Mouse (Mus musculus) fat pad, adult 2 months (tissue): ENCODE measurements around the gene Cables2.
A peak's percentile ranks its signal among the peaks of the same experiment; 100 is the strongest.

ENCODE experiments used
- DNase-seq: peaks from one replicate; pipeline ENCODE4 v3.0.0-alpha.2; 2011; ENCODE audit warnings: low read depth, low spot score; ENCODE audit errors: extremely low read depth

Gene Cables2

DNA sequence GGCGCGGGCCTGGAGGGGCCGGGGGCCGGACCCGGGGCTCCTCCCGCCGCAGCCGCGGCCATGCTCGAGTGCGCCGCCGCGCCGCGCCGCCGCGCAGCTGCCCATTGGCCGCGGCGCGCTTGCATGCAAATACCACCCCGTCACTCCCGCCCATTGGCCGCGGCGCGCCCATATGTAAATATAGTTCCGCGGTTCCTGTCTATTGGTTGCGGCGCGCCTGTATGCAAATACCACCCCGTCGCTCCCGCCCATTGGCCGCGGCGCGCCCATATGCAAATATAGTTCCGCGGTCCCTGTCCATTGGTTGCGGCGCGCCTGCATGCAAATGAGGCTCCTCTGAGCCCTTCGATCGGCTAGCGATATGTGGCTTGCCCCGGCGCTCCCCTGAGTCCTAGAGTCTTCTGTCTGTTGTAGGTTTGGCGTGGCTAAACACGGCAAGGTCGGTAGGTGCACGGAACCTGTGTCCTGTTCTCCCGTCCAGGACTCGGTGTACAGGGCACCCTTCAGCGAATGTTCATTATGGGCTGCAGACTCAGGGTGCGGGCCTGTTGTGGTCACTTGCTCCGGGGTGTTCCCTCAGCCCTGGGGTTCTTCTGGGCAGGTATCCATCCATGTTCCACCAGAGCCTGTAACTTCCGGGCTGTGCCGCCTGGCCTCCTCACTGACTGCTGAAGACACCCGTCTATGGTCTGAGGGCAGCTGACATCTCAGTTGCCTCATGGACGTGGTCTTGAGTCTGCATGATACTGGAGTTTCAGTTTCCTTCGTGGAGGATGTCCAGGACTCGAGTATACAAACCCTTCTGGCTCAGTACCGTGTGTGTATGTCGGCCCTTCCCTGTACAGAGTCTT, at the start of gene Cables2:
Gene Cables2 (minus strand): TSS at position 103 of the 851 bp plus-strand sequence.
- DNase-seq: peak; percentile 68

GRCm38 (mm10) chr2:180322674-180323355, 49.5 kb upstream of the Cables2 start:
- DNase-seq: no peak

- DNase-seq: no peak
Measured at GRCm38 (mm10) chr2:180320216-180320615, 46.9 kb upstream of the Cables2 start.

DNA sequence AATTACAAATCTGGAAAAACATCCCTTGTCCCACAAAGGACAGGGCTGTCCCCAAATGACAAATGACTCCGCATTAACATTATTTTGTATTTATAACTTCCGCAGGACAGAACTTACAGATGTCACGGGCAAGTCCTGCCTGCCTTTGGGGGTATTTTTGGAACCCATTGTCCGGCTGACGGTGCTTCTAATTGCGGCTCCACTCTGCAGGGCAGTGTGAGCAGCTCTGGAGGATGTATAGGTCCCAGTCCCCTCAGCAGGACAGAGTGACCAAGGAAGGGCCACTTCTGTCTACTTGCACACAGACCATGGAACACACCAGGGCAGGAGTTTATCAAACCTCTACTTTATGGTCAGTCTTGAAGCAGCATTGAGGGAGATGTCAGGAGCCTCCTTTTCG, 44.3 kb upstream of the Cables2 start:
- no peak for DNase-seq

GRCm38 (mm10) chr2:180314292-180314691, 41.0 kb upstream of the Cables2 start:
- DNase-seq: no peak

- no peak for DNase-seq
Measured at GRCm38 (mm10) chr2:180311147-180311546, 37.9 kb upstream of the Cables2 start.

- DNase-seq: no peak
Measured at GRCm38 (mm10) chr2:180307680-180308079, 34.4 kb upstream of the Cables2 start.

DNA sequence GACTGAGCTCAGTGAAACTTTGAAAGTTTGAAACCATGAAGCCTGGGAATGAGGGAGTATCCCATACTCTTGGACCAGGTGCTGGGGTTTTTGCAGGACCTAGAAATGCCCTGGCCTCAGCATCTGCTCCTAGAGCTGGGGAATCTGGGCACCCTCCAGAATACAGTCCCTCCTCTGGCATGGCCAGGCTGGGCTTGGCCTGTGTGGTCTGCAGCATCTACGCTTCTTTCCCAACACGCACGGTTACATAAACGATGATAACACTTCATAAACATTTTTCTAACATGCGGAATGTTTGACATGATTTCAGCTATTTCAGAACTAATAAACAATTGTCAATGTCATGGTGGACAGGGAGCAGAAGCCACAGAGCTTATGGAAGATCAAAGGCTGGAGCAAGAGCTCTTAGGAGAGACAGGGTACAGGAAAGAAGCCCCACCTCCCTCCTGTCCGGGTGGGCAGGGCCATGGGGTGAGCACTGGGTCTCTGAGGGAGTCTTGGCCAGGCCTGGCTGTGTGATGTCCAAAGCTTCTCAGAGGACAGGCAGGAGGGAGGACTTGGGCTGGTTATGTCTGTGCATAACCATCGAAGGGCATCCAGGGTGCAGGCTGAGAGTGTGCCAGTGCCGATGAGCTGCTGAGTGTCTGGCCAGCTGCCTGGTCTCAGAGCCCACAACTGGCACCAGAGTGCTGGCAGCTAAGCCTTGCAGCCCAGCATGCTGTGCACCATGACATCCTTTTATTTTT, 33.3 kb upstream of the Cables2 start:
- no peak for DNase-seq

DNA sequence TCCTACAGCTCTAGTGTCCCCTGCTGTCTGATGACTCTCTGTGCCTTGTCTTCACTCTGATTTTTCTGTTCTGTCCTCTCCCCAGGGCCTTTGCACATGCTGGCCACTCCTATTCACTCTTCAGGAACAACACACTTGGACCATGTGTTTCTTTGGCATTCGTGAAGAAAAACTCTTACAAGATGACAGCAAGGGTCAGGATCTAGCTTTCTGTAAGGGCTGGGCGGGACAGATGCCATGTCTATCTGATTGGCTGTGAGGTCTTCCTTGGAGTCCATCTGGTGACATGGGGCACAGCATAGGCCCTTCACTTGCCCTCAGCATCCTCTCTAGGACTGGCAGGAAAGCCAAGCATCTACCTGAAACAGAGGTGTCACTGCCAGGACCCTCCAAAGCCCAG, 32.7 kb upstream of the Cables2 start:
- DNase-seq: no peak

- no peak for DNase-seq
Measured at GRCm38 (mm10) chr2:180305490-180305889, 32.2 kb upstream of the Cables2 start.

DNA sequence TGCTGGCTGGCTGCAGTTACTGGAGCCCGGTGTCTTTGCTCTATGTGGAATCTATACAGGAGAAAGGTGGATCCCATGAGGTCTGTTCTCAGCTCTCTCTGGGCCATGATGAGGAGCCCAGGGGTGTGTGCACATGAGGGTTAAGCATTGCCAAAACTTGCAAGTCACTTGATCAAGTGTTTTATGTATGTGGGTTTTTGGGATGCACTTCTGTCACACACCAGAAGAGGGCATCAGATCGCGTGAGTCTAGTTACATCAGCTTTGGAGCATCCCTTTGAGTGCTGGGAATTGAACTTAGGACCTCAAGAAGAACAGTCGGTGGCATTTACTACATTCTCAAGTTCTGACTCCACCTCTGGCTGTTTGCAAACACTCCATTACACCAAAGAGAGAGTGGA, 31.3 kb upstream of the Cables2 start:
- DNase-seq: no peak

- no peak for DNase-seq
Measured at GRCm38 (mm10) chr2:180303468-180303867, 30.2 kb upstream of the Cables2 start.

- no peak for DNase-seq
Measured at GRCm38 (mm10) chr2:180302201-180302600, 28.9 kb upstream of the Cables2 start.

GRCm38 (mm10) chr2:180300771-180301170, 27.5 kb upstream of the Cables2 start:
- DNase-seq: no peak

DNA sequence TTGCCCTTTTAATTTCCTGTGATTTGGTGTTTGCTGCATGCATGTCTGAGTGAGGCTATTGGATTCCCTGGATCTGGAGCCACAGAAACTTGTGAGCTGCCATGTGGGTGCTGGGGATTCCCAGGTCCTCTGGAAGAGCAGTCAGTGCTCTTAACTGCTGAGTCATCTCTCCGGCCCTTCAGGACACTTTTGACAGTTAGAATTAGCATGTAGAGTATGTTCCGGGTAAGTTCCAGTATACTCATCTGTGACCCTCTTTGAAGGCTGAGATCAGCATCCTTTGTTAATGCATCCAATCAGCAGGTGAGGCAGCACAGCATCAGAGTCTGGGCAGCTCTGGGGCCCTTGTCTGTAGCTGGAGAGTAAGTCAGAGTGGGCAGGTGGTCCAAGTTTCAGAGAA, 27.0 kb upstream of the Cables2 start:
- DNase-seq: no peak

GRCm38 (mm10) chr2:180292906-180293305, 19.6 kb upstream of the Cables2 start:
- DNase-seq: no peak

- DNase-seq: no peak
Measured at GRCm38 (mm10) chr2:180292026-180292425, 18.7 kb upstream of the Cables2 start.

GRCm38 (mm10) chr2:180291566-180291965, 18.3 kb upstream of the Cables2 start:
- DNase-seq: no peak

- no peak for DNase-seq
Measured at GRCm38 (mm10) chr2:180290503-180290902, 17.2 kb upstream of the Cables2 start.

GRCm38 (mm10) chr2:180289440-180290108, 16.3 kb upstream of the Cables2 start, which contains the start of gene Rbbp8nl:
Gene Rbbp8nl, minus strand, starts transcription at chr2:180289879.
- DNase-seq: peak; percentile 70

GRCm38 (mm10) chr2:180288966-180289365, 15.7 kb upstream of the Cables2 start:
- no peak for DNase-seq
